Mouse (Mus musculus) cerebellum, adult 9-10 months (tissue): ENCODE measurements at regions not wholly inside any gene's neighbourhood (a gene's known extent, or its start where the extent isn't known, plus 50 kb on each side); places are given as distances from the start of the nearest gene placed in this dataset.

Experiments
- DNase-seq: peaks from one replicate; pipeline ENCODE4 v3.0.0; 2022

GRCm38 (mm10) chr14:64580862-64581261 lies 476.8 kb downstream of the Prss52 start:
- DNase-seq, result peak; percentile 36

DNA sequence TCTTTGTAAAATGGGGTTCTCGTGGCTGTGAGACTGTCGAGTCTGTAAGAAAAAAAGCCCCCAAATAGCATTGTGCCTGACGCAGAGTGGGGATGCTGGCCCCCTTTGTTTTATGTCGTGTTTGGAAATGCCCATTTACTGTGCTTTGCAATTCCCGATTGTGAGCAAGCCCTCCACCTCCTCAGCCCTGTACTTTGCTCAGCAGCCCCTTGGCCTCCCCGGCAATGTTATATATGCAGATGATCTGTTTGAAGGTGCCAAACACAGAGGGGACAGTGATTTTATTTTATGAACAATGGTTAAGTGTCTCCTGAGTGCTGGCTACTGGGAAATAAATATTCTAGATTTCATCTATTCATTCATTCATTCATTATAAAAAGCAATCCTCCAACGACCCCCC lies 477.6 kb downstream of the Prss52 start:
- DNase-seq, result no peak

DNA sequence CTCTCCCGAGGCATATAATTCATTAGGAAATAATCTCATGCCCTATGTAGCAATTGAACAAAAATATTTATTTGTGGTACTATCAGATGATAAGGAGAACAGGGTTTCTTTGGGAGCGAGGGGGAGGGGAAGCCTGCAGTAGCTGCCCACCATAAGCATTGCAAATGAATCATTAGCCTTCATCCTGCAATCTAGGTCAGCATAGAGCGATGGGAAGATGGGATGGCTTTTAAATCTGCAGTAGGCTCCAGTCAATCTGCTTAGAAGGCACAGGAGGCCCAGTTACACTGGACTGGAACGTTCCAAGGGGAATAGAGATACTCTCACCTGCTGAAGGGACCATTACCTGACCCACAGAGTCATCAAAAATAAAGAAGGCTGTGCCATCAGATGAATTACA lies 478.7 kb downstream of the Prss52 start:
- DNase-seq, result peak; percentile 38

GRCm38 (mm10) chr14:64584221-64584620 lies 480.1 kb downstream of the Prss52 start:
- DNase-seq, result peak; percentile 31

- DNase-seq, result no peak
Observed at GRCm38 (mm10) chr14:64585081-64585470, 481.0 kb downstream of the Prss52 start.

DNA sequence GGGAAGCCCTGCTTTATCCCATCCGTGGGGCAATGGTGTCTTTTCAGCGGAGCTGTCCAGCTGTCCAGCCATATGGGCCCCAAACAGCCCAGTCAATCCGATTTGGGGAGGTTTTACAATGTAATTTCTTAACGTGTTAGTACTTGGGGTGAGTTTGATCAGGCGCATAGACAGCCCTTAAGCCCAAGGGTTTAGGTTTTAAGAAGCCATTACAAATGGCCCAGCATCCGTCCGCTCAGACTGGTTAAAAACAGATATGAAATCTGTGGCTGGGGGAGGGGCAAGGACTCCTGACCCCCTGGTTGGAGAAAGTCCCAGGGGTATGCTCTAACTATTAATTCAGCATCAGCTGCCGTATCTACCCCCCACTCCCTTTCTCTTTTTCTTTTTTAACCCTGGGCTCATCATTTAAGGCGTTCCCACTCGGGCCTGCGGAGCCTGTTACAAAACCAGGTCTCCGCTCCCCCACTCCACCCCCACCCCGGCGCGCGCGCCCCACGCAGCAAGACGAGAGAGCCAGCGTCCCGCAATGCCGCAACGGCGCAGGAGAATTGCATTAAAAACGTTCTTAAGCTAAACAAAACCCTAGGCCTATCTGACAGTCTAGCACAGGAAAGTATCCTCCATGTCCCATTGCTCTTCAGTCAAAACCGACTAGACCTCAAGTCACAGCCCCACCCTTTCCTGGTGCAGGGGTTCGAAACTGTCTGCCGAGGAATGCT lies 481.5 kb downstream of the Prss52 start:
- DNase-seq, result peak; percentile 72

DNA sequence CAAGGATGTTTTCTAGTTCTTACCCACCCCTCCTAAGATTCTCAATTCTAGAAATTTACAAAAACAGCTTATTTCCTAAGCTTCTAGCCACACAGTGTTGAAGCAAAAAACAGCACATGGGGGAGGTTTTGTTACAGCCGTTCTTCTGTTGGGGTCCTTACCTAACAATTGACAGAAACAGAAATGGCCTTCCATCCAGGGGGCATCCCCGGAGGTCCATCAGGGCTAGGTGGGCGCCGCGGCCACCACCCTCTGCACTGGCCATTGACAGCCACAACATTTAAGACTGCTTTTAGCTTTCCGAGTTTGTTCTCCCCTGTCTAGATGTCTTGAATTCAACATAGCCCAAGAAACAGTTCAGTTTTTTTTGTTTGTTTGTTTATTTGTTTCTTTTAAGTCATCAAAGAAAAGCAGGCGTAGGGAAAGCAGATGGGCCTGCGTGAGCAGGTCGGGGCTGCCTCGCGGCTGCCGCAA lies 482.3 kb downstream of the Prss52 start:
- no peak for DNase-seq

GRCm38 (mm10) chr14:64586860-64587698 lies 483.0 kb downstream of the Prss52 start:
- peak; percentile 86 for DNase-seq

DNA sequence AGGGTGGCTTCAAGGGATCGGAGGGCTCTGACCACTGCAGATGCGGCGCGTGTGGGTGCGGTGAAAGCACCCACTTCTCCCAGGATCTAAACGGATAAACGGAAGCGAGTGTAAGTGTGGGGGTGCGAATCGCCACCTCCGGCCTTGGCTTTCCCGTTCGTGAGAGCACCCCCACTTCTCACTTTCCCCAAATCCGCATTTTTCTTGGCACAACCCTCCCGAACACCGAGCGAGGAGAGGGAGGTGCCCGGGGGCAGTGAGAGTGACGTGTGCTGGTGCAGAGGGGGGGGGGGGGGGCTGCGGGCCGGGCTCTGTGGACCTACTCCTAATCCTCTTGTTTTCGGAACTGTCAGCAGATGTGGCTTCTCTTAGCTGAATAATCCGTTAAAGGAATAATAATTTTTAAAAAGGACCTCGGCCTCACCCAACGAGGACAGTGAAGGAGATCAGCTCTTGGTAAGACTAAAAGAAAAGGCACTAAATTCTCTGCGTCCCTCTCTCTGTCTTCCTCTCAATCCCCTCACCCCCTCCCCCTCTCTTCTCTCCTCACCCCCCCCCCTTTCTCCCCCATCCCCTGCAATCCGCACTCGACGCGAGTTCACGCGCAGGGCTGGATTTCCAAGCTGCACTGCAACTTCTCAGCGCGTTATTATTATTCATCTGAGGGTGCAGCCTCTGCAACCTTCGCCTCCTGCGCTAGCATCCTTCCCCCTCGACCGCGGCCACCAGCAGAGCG lies 483.8 kb downstream of the Prss52 start:
- DNase-seq, result peak; percentile 93

DNA sequence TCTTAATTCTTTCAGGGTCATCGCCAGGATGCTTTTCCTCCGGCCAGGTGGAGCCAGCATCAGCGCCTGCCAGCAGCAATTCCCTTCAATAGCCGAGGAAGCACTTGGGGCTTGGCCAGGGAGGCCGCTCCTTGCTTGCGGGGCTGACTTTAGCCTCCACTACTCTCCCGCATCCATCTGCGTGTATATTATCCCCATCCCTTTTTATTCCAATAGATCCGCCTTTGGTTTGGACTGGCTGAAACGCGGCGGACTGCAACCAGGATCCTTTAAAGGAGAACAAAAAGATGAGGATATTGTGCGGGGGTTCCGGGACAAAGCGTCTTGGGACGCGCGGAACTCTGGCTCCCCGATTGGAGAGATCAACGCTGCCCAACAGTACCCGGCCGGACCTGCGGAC lies 484.5 kb downstream of the Prss52 start:
- DNase-seq, result peak; percentile 87

DNA sequence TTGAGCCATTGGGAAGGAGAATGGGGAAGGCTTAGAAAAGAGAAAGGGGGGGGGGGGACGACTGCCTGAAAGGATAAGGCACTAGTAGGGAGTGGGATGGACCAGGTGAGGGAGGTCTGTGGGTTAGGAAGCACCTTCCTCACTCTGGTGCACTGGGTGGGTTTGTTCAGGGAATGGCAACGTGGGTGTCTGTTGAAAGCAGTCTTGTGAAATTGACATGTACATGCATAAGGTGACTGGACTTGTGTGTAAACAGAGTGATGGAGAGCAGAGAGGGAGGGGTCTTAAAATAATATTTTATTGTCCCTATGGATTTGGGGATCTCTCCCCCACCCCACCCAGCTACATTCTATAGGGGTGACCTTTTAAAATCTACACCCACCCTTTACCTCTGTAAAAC lies 485.0 kb downstream of the Prss52 start:
- peak; percentile 87 for DNase-seq

DNA sequence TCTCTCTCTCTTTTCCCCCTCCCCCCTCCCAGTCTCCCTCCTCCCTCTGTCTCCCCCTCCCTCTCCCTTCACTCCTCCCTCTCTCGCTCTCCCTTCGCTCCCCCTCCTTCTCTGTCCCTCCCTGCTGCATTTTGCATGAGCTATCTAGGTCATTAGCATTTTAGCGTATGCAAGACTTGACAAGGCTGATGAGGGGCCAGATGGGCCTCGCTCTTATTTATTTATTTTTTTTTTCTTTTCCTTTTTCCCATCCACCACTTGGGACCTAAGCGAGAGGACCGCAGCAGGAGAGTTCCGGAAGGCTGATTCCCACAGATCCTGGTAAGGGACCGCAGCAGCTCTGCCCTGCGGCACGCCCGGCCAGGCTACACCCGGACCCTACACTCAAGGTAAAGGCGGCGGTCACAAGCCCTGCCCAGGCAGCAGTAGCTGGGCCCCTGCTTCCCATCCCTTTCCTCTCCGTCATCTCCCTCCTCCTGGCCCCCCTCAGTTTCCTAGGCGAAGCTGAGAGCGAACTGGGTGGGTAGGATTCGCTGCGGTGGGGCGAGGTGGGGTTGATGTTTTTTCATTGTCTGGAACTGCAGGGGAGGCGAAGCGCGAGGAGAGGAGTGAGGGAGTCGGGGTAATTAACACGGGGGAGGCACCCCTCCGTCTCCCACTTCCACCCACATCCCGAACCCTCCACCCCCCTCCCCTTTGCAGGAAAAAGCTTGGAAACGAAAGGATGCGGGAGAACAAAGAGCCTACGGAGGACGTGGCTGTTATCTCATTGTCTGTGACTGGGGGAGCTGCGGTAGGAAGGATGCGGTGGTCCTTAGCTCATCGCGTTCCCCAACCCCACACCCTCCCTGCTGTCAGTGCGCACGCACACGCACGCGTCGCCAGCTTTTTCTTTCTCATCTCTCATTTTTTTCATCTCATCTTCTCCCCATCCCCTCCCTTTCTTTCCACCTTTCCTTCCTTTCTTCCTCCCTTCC lies 485.8 kb downstream of the Prss52 start:
- peak; percentile 98 for DNase-seq

GRCm38 (mm10) chr14:64590611-64591010 lies 486.5 kb downstream of the Prss52 start:
- DNase-seq, result peak; percentile 70

GRCm38 (mm10) chr14:64591091-64591976 lies 487.2 kb downstream of the Prss52 start:
- DNase-seq, result peak; percentile 73

GRCm38 (mm10) chr14:64592176-64592575 lies 488.1 kb downstream of the Prss52 start:
- DNase-seq, result peak; percentile 66

- peak; percentile 71 for DNase-seq
Observed at GRCm38 (mm10) chr14:64592706-64593320, 488.7 kb downstream of the Prss52 start.

DNA sequence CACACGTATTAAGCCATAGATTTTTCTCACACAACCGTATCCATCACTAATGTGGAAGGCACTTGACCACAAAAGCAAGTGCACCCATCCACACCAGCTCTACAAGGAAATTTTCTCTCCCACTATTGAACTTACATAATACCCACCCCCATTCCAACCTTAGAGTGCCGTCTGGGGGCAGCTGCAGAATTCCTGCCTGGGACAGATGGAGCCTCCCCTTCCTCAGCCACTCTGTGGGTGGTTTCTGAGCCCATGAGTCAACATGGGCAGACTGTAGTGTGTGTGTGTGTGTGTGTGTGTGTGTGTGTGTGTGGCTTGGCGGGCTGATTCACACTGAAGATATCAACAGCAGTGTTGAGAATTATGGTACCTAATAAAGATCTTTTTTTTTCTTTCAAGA lies 489.5 kb downstream of the Prss52 start:
- DNase-seq, result no peak

GRCm38 (mm10) chr14:64594021-64594561 lies 490.0 kb downstream of the Prss52 start:
- peak; percentile 75 for DNase-seq

- DNase-seq, result peak; percentile 68
Observed at GRCm38 (mm10) chr14:64594811-64595522, 490.9 kb downstream of the Prss52 start.

DNA sequence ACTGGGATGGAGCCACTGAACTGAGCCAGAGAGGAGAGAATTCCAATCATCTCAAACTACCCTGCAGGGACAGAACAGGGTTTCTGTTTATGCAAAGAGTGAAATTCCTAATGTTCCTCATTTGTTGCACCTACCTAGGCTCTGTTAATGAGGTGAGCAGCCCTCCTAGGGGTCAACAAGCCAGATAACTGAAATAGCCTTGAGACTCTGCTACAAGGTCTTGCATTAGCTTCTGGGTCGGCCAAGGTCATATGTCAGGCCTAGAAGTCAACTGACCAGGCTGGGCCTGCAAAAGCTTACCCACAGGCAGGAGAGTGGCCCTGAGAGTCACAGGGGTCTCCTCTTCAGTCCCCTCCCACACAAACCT lies 491.4 kb downstream of the Prss52 start:
- peak; percentile 60 for DNase-seq
